Mouse (Mus musculus) left cerebral cortex, adult 2 months (tissue): ENCODE results near the gene Epo. TPM values are rescaled to one million over a fixed set of nuclear protein-coding genes. Genes with fewer than 3 reads are reported as not detected.

ENCODE experiments used
- DNase-seq, 2 experiments: peaks; one replicate each; pipeline ENCODE4 v3.0.0; 2021 to 2022; ENCODE audit warnings: low spot score in 2 of 2, mixed read lengths in 1 of 2; ENCODE audit errors: extremely low spot score in 1 of 2
- H3K27ac ChIP-seq: fragments of 200-600 bp; 2 replicates; pipeline ENCODE4 v1.8.1; 2022
- H3K4me3 ChIP-seq: fragments of 200-600 bp; 2 replicates; pipeline ENCODE4 v1.8.1; 2022
- CTCF ChIP-seq: fragments of 200-600 bp; IDR thresholded peaks from 2 replicates; pipeline ENCODE4 v1.8.1; 2022; ENCODE audit warnings: antibody characterized with exemption, mild to moderate bottlenecking, moderate library complexity
- intact Hi-C: fragments of 180-260 bp; cut with DNase I; formaldehyde crosslinking; loops from one replicate; pipeline ENCODE4 v1.15.1; 2025
- microRNA-seq, 2 experiments: library from miRNA; unstranded; fragments of <30 nt; microRNA quantifications; one replicate each; pipeline ENCODE4 v1.2.0; 2021
- total RNA-seq, 2 experiments: library from RNA; stranded (reverse); gene quantifications; 2 replicates each; pipeline ENCODE4 v1.2.3; 2021

The Epo gene
- total RNA-seq, 2 experiments from 2014 or later, result not detected

GRCm38 (mm10) chr5:137455866-137456591 is 77.0 kb downstream of the Epo start:
- TF ChIP-seq CTCF, result no peak
- no peak for DNase-seq
- H3K27ac ChIP-seq, result no peak overlapping the region
- no peak overlapping the region for H3K4me3 ChIP-seq
- intact Hi-C loops, result no loop called here

- Histone ChIP-seq H3K27ac (no peak overlapping the region), H3K4me3 (no peak overlapping the region)
- intact Hi-C loops, result no loop called here
- TF ChIP-seq CTCF, result no peak
- DNase-seq, result no peak
These were observed 77.8 kb downstream of the Epo start for GRCm38 (mm10) chr5:137455206-137455605.

GRCm38 (mm10) chr5:137445536-137445935 is 87.5 kb downstream of the Epo start:
- Histone ChIP-seq H3K4me3 (no peak overlapping the region), H3K27ac (no peak overlapping the region)
- intact Hi-C loops, result no loop called here
- no peak for DNase-seq
- no peak for TF ChIP-seq CTCF

- H3K27ac ChIP-seq, result no peak overlapping the region
- DNase-seq, result no peak
- intact Hi-C loops, result no loop called here
- no peak for TF ChIP-seq CTCF
- H3K4me3 ChIP-seq, result no peak overlapping the region
These were observed 92.7 kb downstream of the Epo start for GRCm38 (mm10) chr5:137440216-137440855.

GRCm38 (mm10) chr5:137433889-137434288 is 99.2 kb downstream of the Epo start:
- intact Hi-C loops, result no loop called here
- no peak overlapping the region for H3K4me3 ChIP-seq
- no peak for TF ChIP-seq CTCF
- no peak for DNase-seq
- no peak overlapping the region for H3K27ac ChIP-seq

Small RNA genes within 50 kb of the gene (microRNA-seq; reads per million reads assigned to microRNA genes)
- gene Mir6418, result 0.73 to 1.2 reads per million in 2 experiments

Other genes with a start within 250 kb of the Epo start
- 10 to 100 TPM; 53.8 to 62.9 TPM for gene Ache, start 245.7 kb downstream of the Epo start, total RNA-seq
- 10 to 100 TPM; 11.6 to 14.4 TPM for gene Ufsp1, start 238.6 kb downstream of the Epo start, total RNA-seq
- 100 to 1,000 TPM; 202 to 221 TPM for gene Srrt, start 225.6 kb downstream of the Epo start, total RNA-seq
- gene Trip6, start 218.8 kb downstream of the Epo start, total RNA-seq, result 1 to 10 TPM; 4.5 to 6.5 TPM
- 10 to 100 TPM; 22.8 to 25.1 TPM for gene Slc12a9, start 199.6 kb downstream of the Epo start, total RNA-seq
- gene Ephb4, start 183.1 kb downstream of the Epo start, total RNA-seq, result 1 to 10 TPM; 4.9 to 6.8 TPM
- gene Zan, start 56.2 kb downstream of the Epo start, total RNA-seq, result under 1 TPM; 0.30 to 0.38 TPM
- gene Pop7, start 30.7 kb downstream of the Epo start, total RNA-seq, result 10 to 100 TPM; 30.4 to 35.9 TPM
- 10 to 100 TPM; 58.1 to 59.9 TPM for gene Gigyf1, start 14.7 kb downstream of the Epo start, total RNA-seq
- 100 to 1,000 TPM; 570 to 583 TPM for gene Gnb2, start 268 bp upstream of the Epo start, total RNA-seq
- gene Actl6b, start 20.3 kb upstream of the Epo start, total RNA-seq, result 100 to 1,000 TPM; 103 to 111 TPM
- 10 to 100 TPM; 13.2 to 14.9 TPM for gene Tfr2, start 36.6 kb upstream of the Epo start, total RNA-seq
- gene Mospd3, start 67.8 kb upstream of the Epo start, total RNA-seq, result 10 to 100 TPM; 19.9 to 25.1 TPM
- 10 to 100 TPM in 1 of 2 experiments, 1 to 10 TPM in 1; 9.6 to 11.2 TPM for gene Pcolce, start 80.5 kb upstream of the Epo start, total RNA-seq
- gene Fbxo24, start 95.8 kb upstream of the Epo start, total RNA-seq, result under 1 TPM; 0.23 to 0.42 TPM
- 10 to 100 TPM; 15.9 to 21.2 TPM for gene Lrch4, start 95.9 kb upstream of the Epo start, total RNA-seq
- gene Gm20605, start 95.9 kb upstream of the Epo start, total RNA-seq, result 10 to 100 TPM; 11.6 to 12.8 TPM
- 1 to 10 TPM; 4.8 to 7.2 TPM for gene Sap25, start 108.1 kb upstream of the Epo start, total RNA-seq
- gene Irs3, start 112.5 kb upstream of the Epo start, total RNA-seq, result under 1 TPM; 0.14 to 0.29 TPM
- 10 to 100 TPM; 43.6 to 45.5 TPM for gene Agfg2, start 151.5 kb upstream of the Epo start, total RNA-seq
- gene Nyap1, start 208.4 kb upstream of the Epo start, total RNA-seq, result 10 to 100 TPM; 76.3 to 81.7 TPM
- 100 to 1,000 TPM; 150 to 156 TPM for gene Tsc22d4, start 212.5 kb upstream of the Epo start, total RNA-seq
- 10 to 100 TPM; 22.8 to 25.6 TPM for gene Ppp1r35, start 245.6 kb upstream of the Epo start, total RNA-seq